Mouse (Mus musculus) hindbrain, postnatal 0 days (tissue): Measurements from ENCODE around the gene Pdik1l. TPM values are rescaled to one million over a fixed set of nuclear protein-coding genes. Genes with fewer than 3 reads are reported as not detected.

Source experiments
- ATAC-seq: fragments of 200-750 bp; cut with Nextera tagmentation; 2 replicates; pipeline ENCODE4 v1.8.0; 2017; ENCODE audit warnings: mild to moderate bottlenecking, moderate TSS enrichment, moderate library complexity
- DNase-seq: peaks from one replicate; pipeline ENCODE4 v3.0.0-alpha.2; 2015; ENCODE audit warnings: low spot score
- H3K27ac ChIP-seq: fragments of 300-500 bp; sonication (generic); 2 replicates; pipeline ENCODE4 v1.5.1; 2014; ENCODE audit warnings: mild to moderate bottlenecking
- H3K27me3 ChIP-seq: fragments of 300-500 bp; sonication (generic); 2 replicates; pipeline ENCODE4 v1.6.1; 2014; ENCODE audit warnings: low read length, mixed read lengths; ENCODE audit not compliant: insufficient read depth
- H3K36me3 ChIP-seq: fragments of 300-500 bp; sonication (generic); 2 replicates; pipeline ENCODE4 v1.6.1; 2014; ENCODE audit warnings: low read length, mixed read lengths; ENCODE audit not compliant: insufficient read depth
- H3K4me1 ChIP-seq: fragments of 300-500 bp; sonication (generic); 2 replicates; pipeline ENCODE4 v1.6.1; 2014; ENCODE audit warnings: antibody characterized with exemption, low read length, mixed read lengths; ENCODE audit not compliant: insufficient read depth
- H3K4me2 ChIP-seq: fragments of 300-500 bp; sonication (generic); 2 replicates; pipeline ENCODE4 v1.6.1; 2014; ENCODE audit warnings: low read depth, mild to moderate bottlenecking, low read length, moderate library complexity, mixed read lengths
- H3K4me3 ChIP-seq: fragments of 300-500 bp; sonication (generic); 2 replicates; pipeline ENCODE4 v1.5.1; 2014; ENCODE audit warnings: low read length
- H3K9ac ChIP-seq: fragments of 300-500 bp; sonication (generic); replicated peaks from 2 replicates; pipeline ENCODE4 v1.6.1; 2014; ENCODE audit warnings: mild to moderate bottlenecking, low read length, moderate library complexity, mixed read lengths
- H3K9me3 ChIP-seq: fragments of 300-500 bp; sonication (generic); 2 replicates; pipeline ENCODE4 v1.6.1; 2016; ENCODE audit warnings: low read length, mixed read lengths
- CTCF ChIP-seq: IDR thresholded peaks from 2 replicates; pipeline ENCODE4 v1.5.1; 2016; ENCODE audit warnings: antibody characterized with exemption, control low read depth, low read depth
- WGBS: fragments of 180-500 bp; shearing (Covaris S2); extraction: QIAGEN DNeasy Blood & Tissue Kit; methylation state at CpG from one replicate; pipeline ENCODE4 v1.1.7; 2014; 5-methylcytosine and 5-hydroxymethylcytosine counted together
- polyA plus RNA-seq: library from polyadenylated mRNA; unstranded; fragments of >200 nt; fragmentation: Nextera tagmentation; extraction: Ambion mirVana; gene quantifications from 2 replicates; pipeline ENCODE4 v1.2.1, GENCODE M21; 2015
- total RNA-seq: library from RNA; depleted of rRNA; stranded (reverse); fragments of >200 nt; gene quantifications from 2 replicates; pipeline ENCODE4 v1.2.3, GENCODE M21; 2014

Pdik1l gene
- total and polyA plus RNA-seq, 2 experiments from 2014 or later = 24.8 to 35.2 TPM

DNA sequence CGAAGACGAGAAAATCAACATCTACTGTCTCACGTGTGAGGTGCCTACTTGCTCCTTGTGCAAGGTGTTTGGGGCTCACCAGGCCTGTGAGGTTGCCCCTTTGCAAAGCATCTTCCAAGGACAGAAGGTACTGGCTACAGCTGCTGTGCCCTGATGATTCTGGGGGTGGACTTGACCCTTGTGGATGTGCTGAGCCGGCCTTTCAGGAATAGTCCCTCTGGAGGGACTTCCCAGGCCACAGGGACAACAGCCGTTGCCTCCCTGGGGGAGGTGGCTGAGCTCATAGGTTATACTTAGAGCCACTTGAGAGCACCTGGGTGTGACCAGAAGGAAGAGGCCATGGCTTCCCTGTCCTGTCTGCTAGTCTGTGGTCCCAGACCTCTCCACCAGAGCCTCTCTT, 32.0 kb upstream of the Pdik1l start:
- Histone ChIP-seq H3K4me2 (no peak overlapping the region), H3K4me1 (no peaks in the 10 kb centered on the region), H3K36me3 (no peaks in the 10 kb centered on the region), H3K27ac (no peak overlapping the region), H3K4me3 (no peak overlapping the region), H3K9me3 (no peaks in the 10 kb centered on the region), H3K27me3 (no peaks in the 10 kb centered on the region), H3K9ac (no peak overlapping the region)
- TF ChIP-seq CTCF = no peak
- ATAC-seq = no peak
- 81% methylated on average over 5 of the region's 5 CpGs for WGBS
- no peak for DNase-seq

DNA sequence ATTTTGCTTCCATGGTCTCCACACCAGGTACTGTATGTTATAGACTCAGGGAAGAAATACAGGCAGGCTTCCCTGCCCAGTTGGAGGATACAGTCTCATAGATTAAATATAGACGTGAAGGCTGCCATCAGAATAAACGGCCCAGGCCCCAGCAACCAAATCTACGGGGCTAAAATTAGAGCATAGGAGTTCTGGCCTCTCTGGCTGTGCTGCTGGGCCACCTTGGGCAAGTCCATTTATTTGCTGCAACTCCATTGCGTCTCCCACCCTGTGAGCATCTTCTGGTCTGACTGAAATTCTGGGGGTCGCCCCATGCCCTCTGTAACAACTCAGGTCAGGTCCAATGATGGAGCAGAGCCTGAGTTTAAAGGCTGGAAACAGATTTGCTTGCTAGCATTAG, 31.4 kb upstream of the Pdik1l start:
- 90% methylated on average over 5 of the region's 5 CpGs for WGBS
- Histone ChIP-seq H3K4me2 (no peak overlapping the region), H3K4me3 (no peak overlapping the region), H3K9me3 (no peaks in the 10 kb centered on the region), H3K4me1 (no peaks in the 10 kb centered on the region), H3K36me3 (no peaks in the 10 kb centered on the region), H3K27me3 (no peaks in the 10 kb centered on the region), H3K9ac (no peak overlapping the region), H3K27ac (no peak overlapping the region)
- DNase-seq (no peak), ATAC-seq (no peak)
- no peak for TF ChIP-seq CTCF

DNA sequence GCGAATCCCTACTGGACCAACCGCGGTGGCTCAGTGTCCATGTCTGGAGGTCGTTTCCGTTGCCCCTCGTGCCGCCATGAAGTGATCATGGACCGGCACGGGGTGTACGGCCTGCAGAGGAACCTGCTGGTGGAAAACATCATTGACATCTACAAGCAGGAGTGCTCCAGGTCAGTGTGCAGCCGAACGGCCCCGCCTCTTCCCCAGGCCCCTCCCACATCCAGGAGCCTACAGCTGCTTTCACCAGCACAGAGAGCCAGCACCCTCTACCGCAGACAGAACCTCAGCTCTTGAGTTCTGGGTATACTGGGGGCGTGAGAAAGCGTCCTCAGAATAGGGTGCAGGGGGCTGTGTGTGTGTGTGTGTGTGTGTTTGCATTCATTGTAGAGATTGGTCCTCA, 28.7 kb upstream of the Pdik1l start:
- no peak overlapping the region for H3K4me2 ChIP-seq
- no peaks in the 10 kb centered on the region for H3K36me3 ChIP-seq
- H3K27me3 ChIP-seq = no peaks in the 10 kb centered on the region
- ATAC-seq (no peak), DNase-seq (no peak)
- H3K9ac ChIP-seq = no peak overlapping the region
- no peaks in the 10 kb centered on the region for H3K9me3 ChIP-seq
- no peaks in the 10 kb centered on the region for H3K4me1 ChIP-seq
- no peak overlapping the region for H3K27ac ChIP-seq
- no peak overlapping the region for H3K4me3 ChIP-seq
- TF ChIP-seq CTCF = no peak
- 54% methylated on average over 16 of the region's 16 CpGs for WGBS

DNA sequence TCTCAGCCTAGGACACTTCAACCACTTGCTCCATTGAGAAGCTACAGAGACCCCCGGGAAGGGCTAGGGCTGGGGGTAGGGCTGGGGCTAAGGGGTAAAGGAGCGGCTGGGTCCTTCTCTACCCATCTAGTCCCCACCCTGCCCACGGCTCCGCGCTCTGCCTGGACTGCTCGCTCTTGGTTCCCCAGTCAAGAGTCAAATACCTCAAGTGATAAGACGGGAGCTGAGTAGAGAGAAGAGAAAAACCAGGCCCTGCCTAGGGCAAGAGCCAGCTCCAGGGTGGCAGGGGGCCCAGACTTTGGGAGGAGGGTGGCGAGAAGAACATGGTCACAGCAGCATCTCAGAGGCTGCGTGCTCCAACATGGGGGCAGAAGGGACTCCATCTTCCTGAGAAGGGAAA, 27.8 kb upstream of the Pdik1l start:
- no peak overlapping the region for H3K4me2 ChIP-seq
- DNase-seq (no peak), ATAC-seq (no peak)
- no peaks in the 10 kb centered on the region for H3K36me3 ChIP-seq
- 83% methylated on average over 9 of the region's 9 CpGs for WGBS
- H3K9me3 ChIP-seq = no peaks in the 10 kb centered on the region
- no peaks in the 10 kb centered on the region for H3K27me3 ChIP-seq
- H3K4me3 ChIP-seq = no peak overlapping the region
- no peak overlapping the region for H3K27ac ChIP-seq
- H3K4me1 ChIP-seq = no peaks in the 10 kb centered on the region
- no peak overlapping the region for H3K9ac ChIP-seq
- no peak for TF ChIP-seq CTCF

DNA sequence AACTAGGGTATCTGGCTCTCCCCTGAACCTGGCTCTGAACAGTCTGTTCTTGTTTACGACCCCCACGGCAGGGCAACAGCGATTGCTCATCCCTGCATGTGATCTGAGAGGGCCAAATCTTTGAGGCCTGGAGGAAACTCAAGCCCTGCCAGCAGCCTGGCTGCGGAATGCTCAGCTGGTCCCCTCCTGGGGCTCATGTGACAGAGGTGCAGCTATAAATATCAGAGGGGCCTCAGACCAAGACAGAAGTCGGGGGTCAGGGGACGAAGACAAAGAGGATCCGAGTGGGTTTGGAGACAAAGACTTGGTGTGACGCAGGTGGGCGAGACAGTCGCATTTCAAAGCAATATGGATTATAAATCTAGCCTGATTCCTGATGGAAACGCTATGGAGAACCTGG, 27.2 kb upstream of the Pdik1l start, which contains the start of gene Trim63:
Trim63 (plus strand) TSS at position 245 of the 400 bp plus-strand sequence.
- Histone ChIP-seq H3K9me3 (no peaks in the 10 kb centered on the region), H3K9ac (no peak within 1 kb of the TSS), H3K4me3 (no peak within 1 kb of the TSS), H3K27me3 (no peaks in the 10 kb centered on the region), H3K36me3 (no peaks in the 10 kb centered on the region), H3K27ac (peak within 1 kb of the TSS; percentile 20; the same call in 1 of the 2 replicates), H3K4me1 (no peaks in the 10 kb centered on the region), H3K4me2 (no peak within 1 kb of the TSS)
- WGBS = 35% methylated on average over 11 of the region's 11 CpGs
- no peak for ATAC-seq
- peak; percentile 24 for DNase-seq
- TF ChIP-seq CTCF = no peak

DNA sequence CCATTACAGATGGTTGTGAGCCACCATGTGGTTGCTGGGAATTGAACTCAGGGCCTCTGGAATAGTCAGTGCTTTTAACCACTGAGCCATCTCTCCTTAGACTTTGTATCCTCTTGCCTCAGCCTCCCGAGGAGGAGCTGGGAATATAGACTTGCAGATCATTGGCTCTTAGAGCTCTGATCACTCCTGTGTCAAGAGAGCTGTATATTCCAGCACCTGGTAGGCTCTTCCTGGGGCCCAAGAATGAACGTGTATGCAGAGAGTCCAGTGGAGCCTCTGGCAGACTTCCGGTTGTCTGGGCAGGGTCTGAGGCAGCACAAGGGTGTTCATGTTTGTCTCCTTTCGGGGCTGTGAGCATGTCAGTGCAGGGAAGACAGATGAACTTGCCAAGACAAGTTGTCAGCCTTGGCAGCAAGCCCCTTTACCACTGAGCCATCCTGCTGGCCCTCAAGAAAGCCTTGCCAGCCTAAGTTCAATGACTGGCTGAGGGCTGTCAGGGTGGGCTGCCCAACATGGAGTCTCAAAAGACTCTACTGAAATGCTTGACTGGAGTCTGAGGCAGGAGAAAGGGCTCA, 26.5 kb upstream of the Pdik1l start:
- no peak for TF ChIP-seq CTCF
- no peak overlapping the region for H3K4me3 ChIP-seq
- H3K4me2 ChIP-seq = no peak overlapping the region
- H3K36me3 ChIP-seq = no peaks in the 10 kb centered on the region
- ATAC-seq = no peak
- H3K9ac ChIP-seq = no peak overlapping the region
- H3K27ac ChIP-seq = no peak overlapping the region
- 48% methylated on average over 4 of the region's 4 CpGs for WGBS
- peak; percentile 21 for DNase-seq
- H3K27me3 ChIP-seq = no peaks in the 10 kb centered on the region
- no peaks in the 10 kb centered on the region for H3K9me3 ChIP-seq
- H3K4me1 ChIP-seq = no peaks in the 10 kb centered on the region

DNA sequence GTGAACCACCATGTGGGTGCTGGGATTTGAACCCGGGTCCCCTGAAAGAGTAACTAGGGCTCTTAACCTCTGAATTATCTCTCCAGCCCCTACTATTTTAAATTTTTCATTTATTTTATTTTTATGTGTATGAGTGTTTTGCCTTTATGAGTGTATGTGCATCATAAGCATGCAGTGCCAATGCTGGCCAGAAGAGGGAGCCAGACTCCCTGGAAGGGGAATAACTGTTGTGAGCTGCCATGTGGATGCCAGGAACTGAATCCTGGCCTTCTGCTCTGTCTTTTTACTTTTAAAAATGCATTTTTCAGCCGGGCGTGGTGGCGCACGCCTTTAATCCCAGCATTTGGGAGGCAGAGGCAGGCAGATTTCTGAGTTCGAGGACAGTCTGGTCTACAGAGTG, 25.2 kb upstream of the Pdik1l start:
- Histone ChIP-seq H3K27me3 (no peaks in the 10 kb centered on the region), H3K36me3 (no peaks in the 10 kb centered on the region), H3K4me1 (no peaks in the 10 kb centered on the region), H3K4me2 (no peak overlapping the region), H3K9ac (no peak overlapping the region), H3K27ac (no peak overlapping the region), H3K4me3 (no peak overlapping the region), H3K9me3 (no peaks in the 10 kb centered on the region)
- ATAC-seq = no peak
- WGBS = 97% methylated on average over 6 of the region's 6 CpGs
- peak; percentile 44 for TF ChIP-seq CTCF
- no peak for DNase-seq
